Mouse (Mus musculus) spleen, postnatal 14 days (tissue): ENCODE data around the gene Osbpl7.

Experiments used
- DNase-seq, 2 experiments: peaks; one replicate each; pipeline ENCODE4 v3.0.0; 2021 to 2022; ENCODE audit warnings: low spot score in 2 of 2

Osbpl7 gene

DNA sequence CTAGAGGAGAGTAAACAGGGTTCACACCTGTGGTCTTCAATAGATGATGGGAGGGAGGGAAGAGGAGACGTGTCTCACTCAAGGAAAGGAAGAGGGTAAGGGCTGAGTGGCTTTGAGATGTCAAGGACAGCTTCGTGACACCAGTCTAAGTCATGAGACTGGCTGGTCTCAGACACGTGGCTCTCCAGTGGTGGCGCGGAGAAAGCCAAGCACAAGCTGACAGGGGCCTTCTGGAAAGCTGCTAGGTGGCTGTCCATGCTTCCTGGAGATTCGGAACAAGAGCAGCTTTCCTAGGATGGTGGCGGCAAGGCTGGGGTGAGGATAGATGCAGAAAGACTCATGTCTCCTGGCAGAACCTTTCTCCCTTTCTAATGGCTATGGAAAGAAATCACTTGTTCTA, 11.5 kb upstream of the Osbpl7 start:
- no peak for DNase-seq

DNA sequence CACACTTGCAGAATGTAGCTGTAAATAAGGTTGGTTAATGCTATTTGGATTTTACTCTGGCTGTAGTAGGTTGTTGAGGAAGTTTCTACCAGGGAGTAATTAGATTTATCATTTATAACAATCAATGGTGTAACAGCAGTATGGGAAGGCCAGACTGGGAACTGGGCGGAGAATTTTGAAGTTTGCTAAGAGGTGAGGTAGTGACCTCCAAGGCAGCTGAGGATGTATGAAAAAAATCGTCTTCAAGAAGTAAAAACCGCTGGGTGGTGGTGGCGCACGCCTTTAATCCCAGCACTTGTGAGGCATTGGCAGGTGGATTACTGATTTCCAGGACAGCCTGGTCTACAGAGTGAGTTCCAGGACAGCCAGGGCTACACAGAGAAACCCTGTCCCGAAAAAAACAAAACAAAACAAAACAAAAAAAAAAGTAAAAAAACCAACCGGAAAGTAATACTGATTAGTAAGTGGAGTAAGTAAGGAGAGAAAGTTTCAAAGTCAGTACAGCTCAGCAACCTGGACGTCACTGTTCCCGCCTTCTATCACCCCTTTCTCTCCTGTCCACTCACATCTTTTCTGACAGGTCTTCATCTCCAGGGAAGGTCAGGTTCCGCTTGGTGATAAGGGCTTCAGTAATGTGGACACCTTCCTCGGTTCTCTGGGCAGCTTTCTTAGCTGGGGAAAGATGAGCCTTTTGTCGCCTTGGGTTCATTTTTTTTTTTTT, 10.0 kb upstream of the Osbpl7 start:
- DNase-seq, result no peak

DNA sequence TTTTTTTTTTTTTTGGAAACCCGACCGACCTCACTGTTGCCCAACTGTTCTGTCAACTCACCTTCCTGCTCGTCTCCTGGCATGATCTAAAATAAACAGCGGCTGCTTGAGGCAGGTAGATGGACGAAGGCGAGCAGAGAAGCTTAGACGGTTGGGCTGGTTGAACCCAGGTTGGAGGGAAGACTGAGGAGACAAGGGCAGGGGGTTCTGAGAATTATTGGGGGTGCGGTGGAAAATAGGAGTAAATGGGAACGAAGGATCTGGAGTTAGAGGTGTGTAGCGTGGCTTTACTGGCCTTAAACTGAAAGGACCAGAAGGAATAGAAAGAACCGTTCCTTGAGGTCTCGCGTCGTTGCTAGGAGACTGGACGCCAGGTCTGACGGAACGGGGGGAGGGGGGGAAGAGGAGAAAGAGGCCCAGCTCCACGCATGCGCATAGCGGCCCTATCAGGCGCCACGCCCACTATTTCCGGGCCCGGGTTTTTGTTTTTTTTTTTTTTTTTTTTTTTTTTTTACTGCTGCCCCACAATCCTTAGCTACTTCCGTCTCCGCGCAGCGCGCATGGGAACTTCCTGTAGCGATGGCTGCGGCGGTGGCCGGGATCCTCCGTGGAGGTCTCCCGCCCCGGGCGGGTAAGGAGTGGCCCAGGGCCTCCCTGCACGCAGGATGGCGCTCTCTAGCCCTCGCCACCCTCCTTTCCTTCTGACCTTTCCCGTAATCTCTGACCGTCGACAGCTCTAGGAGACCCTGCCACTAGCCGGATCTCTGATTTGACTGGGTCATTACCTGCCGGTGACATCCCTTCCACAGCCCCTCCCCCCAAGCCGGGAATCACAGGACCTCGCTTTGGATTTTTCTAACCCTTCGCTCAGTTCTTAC, 9.2 kb upstream of the Osbpl7 start, which contains the start of the genes Lrrc46 and Mrpl10:
Gene Lrrc46, minus strand, starts transcription at position 386 of the 878 bp plus-strand sequence.
Gene Mrpl10, plus strand, starts transcription at position 539 of the 878 bp plus-strand sequence.
- DNase-seq, result peak; percentile 77 to 87

DNA sequence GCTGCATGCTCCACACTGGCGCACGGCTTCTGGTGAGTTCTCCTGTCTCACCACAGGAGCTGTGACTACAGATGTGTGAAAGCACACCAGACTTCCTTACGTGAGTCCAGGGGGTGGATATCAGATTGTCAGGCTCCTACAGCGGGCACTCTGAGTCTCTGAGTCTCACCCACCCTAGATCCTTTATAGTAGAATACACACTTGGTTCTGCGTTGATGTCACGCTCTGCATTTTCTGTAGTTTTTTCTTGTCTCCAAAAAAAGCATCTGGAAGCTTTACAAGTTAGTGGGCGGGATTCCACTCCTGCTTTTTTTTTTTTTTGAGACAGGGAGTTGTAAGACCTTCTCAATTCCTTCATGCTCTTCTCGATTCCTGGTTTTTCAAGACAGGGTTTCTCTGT, 5.5 kb upstream of the Osbpl7 start:
- DNase-seq, result no peak

DNA sequence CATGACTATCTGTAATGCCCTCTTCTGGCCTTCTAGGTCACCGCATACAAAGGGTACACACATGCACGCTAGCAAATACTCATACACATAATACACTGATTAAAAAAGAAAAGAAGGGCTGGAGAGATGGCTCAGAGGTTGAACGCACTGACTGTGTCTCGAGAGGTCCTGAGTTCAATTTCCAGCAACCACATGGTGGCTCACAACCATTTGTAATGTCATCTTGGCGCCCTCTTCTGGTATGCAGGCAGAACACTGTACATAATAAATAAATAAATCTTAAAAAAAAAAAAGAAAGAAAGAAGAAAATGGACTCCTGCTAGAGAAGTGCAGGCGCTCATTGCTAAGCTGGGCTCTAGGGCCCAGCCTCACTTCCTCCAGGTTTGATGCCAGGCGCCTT, 4.6 kb upstream of the Osbpl7 start:
- no peak for DNase-seq

DNA sequence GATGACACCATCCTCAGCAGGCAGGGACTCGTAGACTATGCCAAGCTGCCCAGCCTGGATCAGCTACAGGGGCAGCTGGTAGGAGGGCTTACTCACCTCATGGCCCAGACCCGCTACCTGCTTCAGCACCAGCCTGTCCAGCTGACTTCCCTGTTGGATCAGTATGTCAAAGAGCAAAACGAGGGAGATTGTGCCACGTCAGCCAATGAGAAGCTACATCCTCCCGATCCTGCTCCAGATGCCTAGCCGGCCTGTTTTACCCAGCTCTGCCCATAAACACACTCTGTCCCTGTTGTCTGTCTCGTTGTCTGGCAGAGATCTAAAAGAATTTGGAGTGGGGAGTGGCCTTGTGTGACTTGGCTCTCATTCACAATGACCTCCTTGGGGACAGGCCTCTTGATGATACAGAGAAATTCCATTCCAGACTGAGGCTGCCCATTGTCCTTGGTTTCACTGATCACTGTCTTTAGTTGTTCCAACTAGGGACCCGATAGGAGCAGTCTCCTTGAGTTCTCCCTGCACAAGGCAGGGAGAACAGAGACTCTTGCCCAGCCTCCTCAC, 2.3 kb upstream of the Osbpl7 start:
- DNase-seq, result no peak

DNA sequence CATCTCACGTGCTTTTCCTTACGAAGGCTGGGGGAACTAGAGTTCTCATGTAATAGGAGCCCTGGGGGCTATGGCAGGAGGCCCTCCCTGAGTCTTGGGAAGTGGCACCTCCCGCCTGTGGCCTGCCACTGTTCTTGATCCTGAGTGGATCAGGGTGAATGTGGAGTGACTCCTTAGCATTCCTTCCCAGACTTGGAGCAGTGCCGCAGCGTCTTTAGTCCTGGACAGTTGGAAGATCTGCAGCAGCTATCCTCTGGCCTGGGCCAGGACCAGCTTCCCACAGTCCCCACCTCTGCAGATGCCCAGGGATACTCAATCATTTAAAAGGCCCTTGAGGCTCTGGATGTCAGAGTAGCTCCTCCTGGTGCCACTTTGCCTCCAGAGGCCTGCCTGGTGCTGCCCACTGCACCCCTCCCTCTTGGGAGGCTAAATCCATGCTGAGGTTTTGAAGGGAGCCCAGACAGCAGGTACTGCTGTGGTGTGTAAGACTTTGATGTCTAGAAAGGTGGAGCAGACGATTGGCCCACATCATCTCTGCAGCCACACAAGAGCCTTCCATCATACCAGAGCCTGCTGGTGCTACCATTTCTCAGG, 839 bp upstream of the Osbpl7 start:
- no peak for DNase-seq

DNA sequence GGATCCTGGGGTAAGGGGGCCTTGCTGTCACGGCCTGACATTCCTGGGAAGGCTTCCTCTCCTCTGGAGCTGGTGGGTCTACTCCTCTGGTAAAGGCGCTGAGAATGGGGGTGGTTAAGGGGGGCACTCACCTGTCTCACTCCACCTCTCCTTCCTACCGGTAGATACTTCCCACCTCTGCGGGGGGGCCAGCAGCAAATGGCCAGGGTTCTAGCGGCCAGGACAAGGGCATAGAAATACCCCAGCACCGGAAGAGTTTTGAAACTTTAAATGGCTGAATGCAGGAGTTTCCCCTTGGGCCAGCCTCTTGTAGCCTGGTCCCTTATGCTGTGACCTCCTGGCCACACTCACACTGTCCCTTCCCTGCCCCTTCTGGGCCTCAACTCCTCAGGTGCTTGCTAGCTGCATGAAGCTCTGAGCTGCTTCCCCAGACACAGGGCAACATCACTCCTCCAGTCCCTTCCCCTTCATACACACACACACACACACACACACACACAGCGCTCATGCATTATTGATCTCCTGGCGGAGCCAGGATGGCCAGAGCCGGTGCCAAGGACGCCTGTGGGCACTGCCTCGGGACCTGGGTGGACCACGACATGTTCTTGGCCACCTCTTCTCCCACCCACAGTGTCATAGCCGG, 637 bp downstream of the Osbpl7 start:
- DNase-seq, result no peak

DNA sequence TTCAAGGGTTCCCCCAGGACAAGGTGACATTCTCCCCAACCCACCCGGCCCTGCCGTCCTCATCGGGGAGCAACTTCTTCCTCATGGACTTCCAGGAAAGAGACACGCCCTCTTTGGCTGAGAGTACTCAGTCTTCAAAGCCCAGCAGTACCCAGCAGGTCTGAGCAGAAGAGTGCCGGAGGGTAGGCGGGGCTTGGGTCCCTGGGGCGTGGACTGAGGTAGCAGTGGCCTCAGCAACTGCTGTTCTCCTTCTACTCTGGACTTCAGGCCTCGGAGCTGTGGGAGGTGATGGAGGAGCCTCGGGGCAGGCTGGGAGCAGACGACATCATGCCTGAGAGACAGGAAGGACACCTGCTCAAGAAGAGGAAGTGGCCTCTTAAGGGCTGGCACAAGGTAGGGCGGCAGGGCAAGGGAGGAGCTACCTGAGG, 1.8 kb downstream of the Osbpl7 start:
- peak in 1 of 2 experiments; percentile 21 for DNase-seq

DNA sequence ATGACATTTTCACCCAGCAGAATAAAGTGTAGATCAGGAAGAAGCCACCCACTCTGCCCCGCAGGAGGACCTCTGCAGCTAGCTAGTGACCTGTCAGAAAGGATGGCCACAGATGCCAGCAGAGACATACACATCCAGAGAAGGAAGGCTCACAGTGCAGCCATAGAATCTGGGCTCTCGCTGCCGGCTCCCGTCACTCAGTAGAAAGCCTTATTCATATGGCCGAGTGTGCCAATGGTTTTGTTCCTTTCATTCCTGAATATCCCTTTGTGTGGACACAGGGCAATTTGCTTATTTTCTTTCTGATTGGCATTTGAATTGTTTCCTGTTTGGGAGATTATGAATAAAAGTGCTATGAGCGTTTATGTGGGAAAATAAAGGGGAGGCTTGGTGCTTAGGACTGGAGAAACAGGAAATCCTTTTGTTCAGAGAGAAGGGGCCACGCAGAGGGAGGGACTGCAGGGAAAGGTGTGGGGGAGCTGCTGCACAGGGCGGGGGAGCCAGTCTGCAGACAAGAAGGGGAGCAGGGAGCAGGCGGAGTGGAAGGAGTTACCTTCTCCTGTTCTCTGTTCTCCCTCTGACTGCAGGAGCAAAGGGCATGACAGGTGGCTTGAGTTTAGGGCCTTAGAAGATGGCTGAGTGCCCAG, 13.0 kb downstream of the Osbpl7 start:
- DNase-seq, result no peak

DNA sequence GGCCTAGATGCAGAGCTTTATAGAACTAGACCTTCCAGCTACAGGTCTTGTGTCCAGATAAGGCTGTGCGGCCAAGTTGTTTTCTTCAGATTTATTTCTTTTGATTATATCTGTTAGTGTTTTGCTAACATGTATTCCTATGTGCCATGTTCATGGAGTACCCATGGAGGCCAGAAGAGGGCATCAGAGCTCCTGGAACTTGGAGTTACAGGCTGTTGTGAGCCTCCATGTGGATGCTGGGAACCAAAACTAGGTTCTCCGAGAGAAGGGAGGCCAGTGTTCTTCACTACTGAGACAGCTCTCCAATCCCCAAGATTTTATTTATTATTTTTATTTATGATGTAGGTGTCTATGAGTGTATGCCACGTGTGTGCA, 13.5 kb downstream of the Osbpl7 start:
- DNase-seq, result no peak

DNA sequence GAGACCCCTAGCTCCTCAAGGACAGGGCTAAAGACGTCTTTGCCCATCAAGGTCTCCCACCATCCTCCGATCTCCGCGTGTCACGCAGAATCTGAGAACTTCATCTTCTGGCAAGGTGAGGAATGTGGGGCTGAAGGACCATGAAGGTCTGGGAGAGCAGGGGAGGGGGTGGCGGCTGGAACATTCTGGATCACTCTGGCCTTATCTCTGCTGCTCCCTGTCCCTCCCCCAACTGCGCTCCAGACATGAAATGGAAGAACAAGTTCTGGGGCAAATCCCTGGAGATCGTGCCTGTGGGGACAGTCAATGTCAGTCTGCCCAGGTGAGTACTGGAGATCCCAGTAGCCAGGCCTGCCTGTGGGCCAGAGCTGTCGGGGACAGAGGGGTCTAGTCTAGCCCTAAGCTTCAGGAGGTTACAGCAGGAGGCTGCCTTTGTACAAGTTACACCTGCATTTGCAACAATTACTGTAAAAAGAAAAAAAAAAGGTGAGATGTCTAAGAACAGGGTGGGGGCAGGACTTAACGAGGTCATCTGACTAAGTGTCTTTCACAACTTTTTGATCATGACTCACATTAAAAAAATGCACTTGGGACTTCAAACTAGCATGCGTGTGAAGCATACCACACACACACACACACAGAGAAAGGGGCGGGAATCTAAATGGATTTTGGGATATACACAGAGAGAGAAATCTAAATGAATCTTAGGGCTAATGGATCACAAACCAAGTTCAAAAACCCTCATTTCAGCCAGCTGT, 15.3 kb downstream of the Osbpl7 start:
- no peak for DNase-seq

DNA sequence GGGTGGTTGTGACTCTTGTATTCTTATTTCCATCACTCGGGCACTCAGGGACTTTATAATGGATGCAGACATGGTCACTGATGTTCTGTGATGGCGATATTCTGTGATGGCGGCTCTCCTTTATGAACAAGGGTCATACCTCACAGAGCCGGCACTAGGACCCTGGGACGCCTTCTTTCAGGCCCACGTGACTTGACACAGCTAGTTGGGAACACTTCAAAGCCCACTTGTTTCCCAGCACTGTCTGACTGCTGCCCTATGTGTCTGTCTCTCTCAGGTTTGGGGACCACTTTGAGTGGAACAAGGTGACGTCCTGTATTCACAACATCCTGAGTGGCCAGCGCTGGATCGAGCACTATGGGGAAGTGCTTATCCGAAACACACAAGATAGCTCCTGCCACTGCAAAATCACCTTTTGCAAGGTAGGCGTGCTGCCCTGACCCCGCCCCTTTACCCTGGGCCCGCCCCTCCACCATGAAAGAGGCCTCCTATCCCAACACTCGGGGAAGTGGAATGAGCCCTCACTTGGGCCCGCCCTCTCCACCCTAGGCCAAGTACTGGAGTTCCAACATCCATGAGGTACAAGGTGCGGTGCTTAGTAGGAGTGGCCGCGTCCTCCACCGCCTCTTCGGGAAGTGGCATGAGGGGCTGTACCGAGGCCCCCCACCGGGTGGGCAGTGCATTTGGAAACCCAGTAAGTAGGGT, 16.4 kb downstream of the Osbpl7 start:
- DNase-seq, result no peak

DNA sequence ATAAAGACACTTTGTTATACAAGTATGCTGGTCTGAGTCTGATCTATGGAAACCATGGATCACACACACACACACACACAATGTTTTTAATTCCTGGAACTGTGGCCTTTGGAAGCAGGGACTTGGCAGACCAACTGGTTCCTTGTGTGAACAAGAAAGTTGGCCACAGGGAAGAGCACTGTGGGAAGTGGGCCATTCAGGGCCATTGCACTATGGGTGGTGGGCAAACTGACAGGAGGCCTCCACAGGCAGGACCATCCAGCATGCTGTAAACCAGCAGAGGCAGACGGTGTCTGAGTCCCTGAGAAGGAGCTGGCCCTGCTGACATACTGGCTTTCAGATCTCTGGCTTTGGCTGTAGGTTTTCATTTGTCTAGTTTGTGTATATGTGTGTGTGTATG, 18.9 kb downstream of the Osbpl7 start:
- DNase-seq, result no peak

DNA sequence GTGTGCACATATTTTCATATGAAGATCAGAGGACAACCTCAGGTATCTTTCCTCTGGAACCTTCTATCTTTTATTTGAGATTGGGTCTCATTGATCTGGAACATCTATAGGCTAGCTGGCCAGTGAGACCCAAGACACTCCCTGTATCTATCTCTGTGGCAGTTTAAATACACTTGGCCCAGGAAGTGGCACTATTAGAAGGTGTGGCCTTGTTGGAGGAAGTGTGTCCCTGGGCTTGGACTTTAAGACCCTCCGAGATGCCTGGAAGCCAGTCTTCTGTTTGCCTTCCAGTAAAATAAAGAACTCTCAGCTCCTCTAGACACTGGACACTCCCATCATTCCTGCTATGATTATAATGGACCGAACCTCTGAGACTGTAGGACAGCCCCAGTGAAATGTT, 19.3 kb downstream of the Osbpl7 start:
- DNase-seq, result no peak

DNA sequence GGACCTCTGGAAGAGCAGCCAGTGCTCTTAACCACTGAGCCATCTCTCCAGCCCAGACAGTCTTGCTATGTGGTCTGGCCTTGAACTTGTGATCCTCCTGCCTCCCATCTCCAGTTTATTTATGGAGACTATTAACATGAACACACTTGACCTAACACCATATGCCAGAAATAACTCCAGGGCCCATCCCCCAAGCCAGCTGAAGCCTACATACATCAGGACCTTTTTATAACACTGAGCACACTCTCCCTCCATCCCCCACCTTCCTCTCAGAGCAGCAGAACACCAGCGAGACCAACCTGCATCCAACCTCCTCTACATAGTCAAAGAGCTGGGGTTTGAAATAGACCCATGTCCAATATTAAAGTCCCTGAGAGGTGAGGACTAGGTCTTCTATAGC, 20.7 kb downstream of the Osbpl7 start:
- no peak for DNase-seq

DNA sequence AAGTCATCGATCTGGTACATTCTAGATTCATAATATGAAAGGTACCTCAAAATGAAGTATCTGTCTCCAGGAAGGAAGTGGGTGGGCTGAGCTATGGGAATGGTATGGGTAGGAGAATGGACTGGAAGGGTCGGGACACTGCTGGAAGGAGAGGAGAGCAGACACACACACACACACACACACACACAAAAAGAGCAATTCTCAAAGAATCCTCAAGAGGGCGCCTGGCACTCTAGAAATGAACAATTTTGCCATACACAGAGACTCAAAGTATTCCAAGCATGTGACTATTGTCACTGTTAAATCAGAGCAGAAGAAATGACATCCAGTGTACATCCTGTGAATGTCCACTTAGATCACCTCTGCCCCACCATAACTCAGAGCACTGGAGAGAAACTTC, 22.1 kb downstream of the Osbpl7 start:
- DNase-seq, result no peak

DNA sequence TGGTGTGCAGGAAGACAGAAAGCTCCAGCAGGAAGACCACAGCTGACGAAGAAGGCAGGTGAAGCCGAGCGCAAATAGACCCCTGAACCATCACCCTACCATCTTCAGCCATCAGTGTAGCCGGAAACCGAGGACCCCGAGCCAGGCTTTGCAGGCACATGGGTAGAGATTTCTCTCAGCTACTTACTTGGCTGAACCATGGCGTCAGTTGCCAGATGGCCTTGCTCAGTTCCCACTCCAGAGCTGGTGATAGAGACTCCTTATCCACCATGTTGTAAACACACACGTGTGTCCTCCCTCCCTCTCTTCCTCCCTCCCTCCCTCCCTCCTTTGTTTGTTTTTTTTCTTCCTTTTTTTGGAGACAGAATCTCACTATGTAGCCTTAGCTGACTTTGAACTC, 23.8 kb downstream of the Osbpl7 start:
- DNase-seq, result no peak

DNA sequence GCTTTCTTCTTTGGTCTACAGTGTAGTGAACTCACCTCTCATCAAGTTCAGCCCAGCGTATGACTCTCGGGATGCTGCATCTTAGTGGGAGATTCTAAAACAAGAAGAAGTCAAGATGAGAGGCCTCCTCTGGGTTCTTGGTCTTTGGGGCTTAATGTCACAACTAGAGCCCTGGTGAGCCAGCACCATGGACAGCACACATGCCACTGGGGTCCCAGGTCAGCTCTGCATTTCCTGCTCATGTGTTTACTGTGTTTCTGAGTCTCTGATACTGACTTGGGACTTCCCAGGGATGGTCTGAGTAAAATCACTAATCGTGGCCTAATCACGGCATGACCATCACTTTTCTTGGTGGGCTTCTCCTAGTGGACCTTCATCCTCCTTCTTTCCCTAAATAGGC, 28.3 kb downstream of the Osbpl7 start:
- no peak for DNase-seq

DNA sequence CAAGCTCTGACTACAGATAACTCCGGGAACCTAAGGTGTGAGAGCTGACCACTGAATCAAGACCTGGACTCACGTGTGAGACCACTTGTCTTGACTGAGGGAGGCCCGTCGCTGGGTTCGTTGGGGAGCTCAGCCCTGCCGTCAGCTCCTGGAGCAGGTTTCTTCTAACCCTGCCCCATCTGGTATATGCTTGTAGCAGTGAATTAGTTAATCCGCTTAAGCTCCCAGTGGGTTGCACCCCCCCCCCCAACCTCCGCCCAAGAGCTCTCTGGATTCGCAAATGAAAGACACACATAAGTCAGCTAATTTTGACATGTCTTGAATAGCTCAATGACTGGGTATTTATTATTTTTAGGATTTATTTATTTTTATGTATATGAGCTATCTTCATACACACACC, 29.9 kb downstream of the Osbpl7 start:
- DNase-seq, result no peak
